Mouse (Mus musculus) lung, postnatal 4 days (tissue): ENCODE measurements around the gene Phykpl.

Source experiments
- DNase-seq, 2 experiments: peaks; one replicate each; pipeline ENCODE4 v3.0.0; 2021

Gene Phykpl

GRCm38 (mm10) chr11:51646751-51647667, 62.5 kb downstream of the Phykpl start:
- peak; percentile 66 to 84 for DNase-seq

- peak; percentile 47 to 63 for DNase-seq
Measured at GRCm38 (mm10) chr11:51648566-51648965, 64.0 kb downstream of the Phykpl start.

GRCm38 (mm10) chr11:51649111-51649888, 64.7 kb downstream of the Phykpl start:
- DNase-seq, result no peak

GRCm38 (mm10) chr11:51649889-51650199, 65.3 kb downstream of the Phykpl start:
- DNase-seq, result peak in 1 of 2 experiments; percentile 44

GRCm38 (mm10) chr11:51650261-51650660, 65.7 kb downstream of the Phykpl start:
- DNase-seq, result peak in 1 of 2 experiments; percentile 49

GRCm38 (mm10) chr11:51650691-51651515, 66.3 kb downstream of the Phykpl start, which contains the start of the genes N4bp3 and D930048N14Rik:
Gene N4bp3 (minus strand): TSS chr11:51650842.
Gene D930048N14Rik (plus strand): TSS chr11:51650954.
- DNase-seq, result peak; percentile 88 to 92

GRCm38 (mm10) chr11:51652889-51653418, 68.4 kb downstream of the Phykpl start:
- DNase-seq, result no peak

- no peak for DNase-seq
Measured at GRCm38 (mm10) chr11:51653736-51654135, 69.2 kb downstream of the Phykpl start.
